Mouse (Mus musculus) hindbrain, embryonic 11.5 days (tissue): ENCODE measurements around the gene Ttk. TPM values are rescaled to one million over a fixed set of nuclear protein-coding genes. Genes with fewer than 3 reads are reported as not detected.

Source experiments
- ATAC-seq: fragments of 200-750 bp; cut with Nextera tagmentation; 2 replicates; pipeline ENCODE4 v1.8.0; 2017; ENCODE audit warnings: mild to moderate bottlenecking, moderate TSS enrichment, moderate library complexity; ENCODE audit not compliant: low FRiP score
- DNase-seq: peaks from one replicate; pipeline ENCODE4 v3.0.0-alpha.2; 2015; ENCODE audit warnings: low spot score
- H3K27ac ChIP-seq: fragments of 300-500 bp; sonication (generic); 2 replicates; pipeline ENCODE4 v1.5.1; 2014; ENCODE audit warnings: mild to moderate bottlenecking, low read depth, low read length
- H3K27me3 ChIP-seq: fragments of 300-500 bp; sonication (generic); 2 replicates; pipeline ENCODE4 v1.6.1; 2014; ENCODE audit warnings: mild to moderate bottlenecking, low read length, moderate library complexity, mixed read lengths; ENCODE audit not compliant: control insufficient read depth, insufficient read depth
- H3K36me3 ChIP-seq: fragments of 300-500 bp; sonication (generic); 2 replicates; pipeline ENCODE4 v1.6.1; 2014; ENCODE audit warnings: mild to moderate bottlenecking, low read length, moderate library complexity, mixed read lengths; ENCODE audit not compliant: control insufficient read depth, insufficient read depth
- H3K4me1 ChIP-seq: fragments of 300-500 bp; sonication (generic); replicated peaks from 2 replicates; pipeline ENCODE4 v1.6.1; 2014; ENCODE audit warnings: low read length, mixed read lengths; ENCODE audit not compliant: control insufficient read depth, insufficient read depth
- H3K4me2 ChIP-seq: fragments of 300-500 bp; sonication (generic); replicated peaks from 2 replicates; pipeline ENCODE4 v1.6.1; 2014; ENCODE audit warnings: mild to moderate bottlenecking, low read depth, low read length
- H3K4me3 ChIP-seq: fragments of 300-500 bp; sonication (generic); 2 replicates; pipeline ENCODE4 v1.5.1; 2014; ENCODE audit warnings: low read depth, low read length
- H3K9ac ChIP-seq: fragments of 300-500 bp; sonication (generic); 2 replicates; pipeline ENCODE4 v1.6.1; 2014; ENCODE audit warnings: low read depth, low read length
- H3K9me3 ChIP-seq: fragments of 300-500 bp; sonication (generic); 2 replicates; pipeline ENCODE4 v1.6.1; 2016; ENCODE audit warnings: low read length; ENCODE audit not compliant: control insufficient read depth
- WGBS: fragments of 180-500 bp; shearing (Covaris S2); extraction: QIAGEN DNeasy Blood & Tissue Kit; methylation state at CpG from one replicate; pipeline ENCODE4 v1.1.7; 2014; 5-methylcytosine and 5-hydroxymethylcytosine counted together
- polyA plus RNA-seq: library from polyadenylated mRNA; unstranded; fragments of >200 nt; fragmentation: Nextera tagmentation; extraction: Ambion mirVana; gene quantifications from 2 replicates; pipeline ENCODE4 v1.2.1, GENCODE M21; 2014

The Ttk gene
- polyA plus RNA-seq, 1 experiment from 2014 or later, result 32.4 TPM

DNA sequence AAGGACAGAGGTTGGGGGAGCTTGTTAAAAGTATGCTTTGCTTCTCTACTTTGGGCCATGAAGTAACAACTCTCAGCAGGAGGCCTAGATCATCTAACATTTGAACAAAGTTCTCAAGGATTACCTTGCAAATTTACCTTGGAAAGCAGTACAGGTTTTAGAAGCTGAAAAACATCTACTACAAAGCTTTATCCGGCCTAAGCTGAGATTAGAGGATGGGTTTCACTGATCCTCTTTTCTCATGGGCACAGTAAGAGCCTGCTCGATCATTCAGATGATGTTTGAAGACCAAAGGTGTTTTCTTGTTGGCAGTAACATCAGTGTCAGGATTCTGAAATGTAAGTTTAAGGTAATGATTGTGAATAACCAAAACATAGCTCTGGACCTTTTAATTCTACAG, 76.4 kb downstream of the Ttk start:
- H3K4me2 ChIP-seq, result no peak overlapping the region
- no peaks in the 10 kb centered on the region for H3K36me3 ChIP-seq
- H3K4me3 ChIP-seq, result no peak overlapping the region
- DNase-seq (no peak), ATAC-seq (no peak)
- no peak overlapping the region for H3K27ac ChIP-seq
- no peaks in the 10 kb centered on the region for H3K27me3 ChIP-seq
- H3K4me1 ChIP-seq, result no peaks in the 10 kb centered on the region
- 84% methylated on average over 2 of the region's 2 CpGs for WGBS
- H3K9me3 ChIP-seq, result no peaks in the 10 kb centered on the region
- no peak overlapping the region for H3K9ac ChIP-seq

Other genes starting within 250 kb of the Ttk start
- gene Elovl4, start 28.4 kb upstream of the Ttk start, polyA plus RNA-seq, result 35.2 and 44.9 TPM in 2 replicates
- gene Bckdhb, start 90.5 kb downstream of the Ttk start, polyA plus RNA-seq, result 54.1 and 57.2 TPM in 2 replicates